Mouse (Mus musculus) hindbrain, embryonic 10.5 days (tissue): ENCODE measurements around the gene Col8a1. TPM values are rescaled to one million over a fixed set of nuclear protein-coding genes. Genes with fewer than 3 reads are reported as not detected.

Source experiments
- DNase-seq: peaks from one replicate; pipeline ENCODE4 v3.0.0-alpha.2; 2017; ENCODE audit warnings: low spot score
- H3K27ac ChIP-seq: fragments of 300-500 bp; sonication (generic); 2 replicates; pipeline ENCODE4 v1.5.1; 2016; ENCODE audit warnings: mild to moderate bottlenecking, moderate library complexity
- H3K27me3 ChIP-seq: fragments of 300-500 bp; sonication (generic); 2 replicates; pipeline ENCODE4 v1.6.1; 2016; ENCODE audit warnings: mild to moderate bottlenecking; ENCODE audit not compliant: poor library complexity, insufficient read depth, severe bottlenecking
- H3K36me3 ChIP-seq: fragments of 300-500 bp; sonication (generic); 2 replicates; pipeline ENCODE4 v1.6.1; 2016; ENCODE audit warnings: mild to moderate bottlenecking, moderate library complexity
- H3K4me1 ChIP-seq: fragments of 300-500 bp; sonication (generic); replicated peaks from 2 replicates; pipeline ENCODE4 v1.6.1; 2016; ENCODE audit warnings: mild to moderate bottlenecking
- H3K4me3 ChIP-seq: fragments of 300-500 bp; sonication (generic); 2 replicates; pipeline ENCODE4 v1.5.1; 2016; ENCODE audit warnings: mild to moderate bottlenecking, moderate library complexity
- H3K9me3 ChIP-seq: fragments of 300-500 bp; sonication (generic); 2 replicates; pipeline ENCODE4 v1.6.1; 2016; ENCODE audit warnings: mild to moderate bottlenecking, moderate library complexity
- WGBS: fragments of 180-500 bp; shearing (Covaris S2); methylation state at CpG from one replicate; pipeline ENCODE4 v1.1.7; 2016; 5-methylcytosine and 5-hydroxymethylcytosine counted together
- polyA plus RNA-seq: library from polyadenylated mRNA; unstranded; fragments of >200 nt; fragmentation: Nextera tagmentation; extraction: Ambion mirVana; gene quantifications from 2 replicates; pipeline ENCODE4 v1.2.1, GENCODE M21; 2016

Col8a1 gene
- 1.2 and 2.5 TPM in 2 replicates for polyA plus RNA-seq

DNA sequence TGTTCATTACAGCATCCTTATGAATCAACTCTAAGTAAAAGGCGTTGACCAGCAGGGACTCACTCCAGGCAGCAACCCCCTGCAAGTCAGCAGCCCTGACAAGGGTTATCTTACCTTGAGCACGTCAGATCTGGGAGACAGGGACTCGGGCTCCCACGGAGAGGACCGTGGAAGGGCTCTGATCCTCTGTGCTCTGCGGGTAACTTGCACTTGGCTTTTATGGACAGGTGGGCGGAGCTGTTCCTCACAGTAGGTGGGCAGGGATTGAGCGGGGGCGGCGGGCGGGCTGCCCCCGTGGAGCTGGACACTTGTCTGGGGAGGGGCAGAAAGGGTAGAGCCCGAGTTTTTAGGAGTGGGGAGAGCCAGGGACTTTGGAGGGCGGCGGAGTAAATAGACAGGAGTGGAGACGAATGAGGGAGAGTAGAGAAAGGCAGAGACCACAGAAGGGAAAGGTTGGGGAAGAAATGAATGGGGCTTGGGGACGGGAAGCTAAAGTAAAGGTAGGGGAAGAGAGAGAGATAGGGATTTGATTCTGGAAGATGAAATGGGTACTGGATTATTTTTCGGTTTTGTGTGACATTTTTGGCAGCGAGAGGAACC lies at the start of gene Col8a1:
TSS of gene Col8a1 (minus strand) at position 212 of the 600 bp plus-strand sequence.
- H3K9me3 ChIP-seq = no peaks in the 10 kb centered on the region
- H3K36me3 ChIP-seq = no peaks in the 10 kb centered on the region
- peaks cover 21% of the 10 kb centered on the region; the same call in 1 of the 2 replicates for H3K27me3 ChIP-seq
- H3K4me1 ChIP-seq = peaks cover 14% of the 10 kb centered on the region
- H3K4me3 ChIP-seq = peak within 1 kb of the TSS; percentile 51
- peak; percentile 10 for DNase-seq
- 3% methylated on average over 19 of the region's 19 CpGs for WGBS
- peak within 1 kb of the TSS; percentile 45 for H3K27ac ChIP-seq

GRCm38 (mm10) chr16:57801886-57802285 lies 47.3 kb upstream of the Col8a1 start:
- no peaks in the 10 kb centered on the region for H3K27me3 ChIP-seq
- no peak overlapping the region for H3K27ac ChIP-seq
- H3K9me3 ChIP-seq = no peaks in the 10 kb centered on the region
- no peaks in the 10 kb centered on the region for H3K4me1 ChIP-seq
- H3K36me3 ChIP-seq = no peaks in the 10 kb centered on the region
- 93% methylated on average over 2 of the region's 2 CpGs for WGBS
- DNase-seq = no peak
- no peak overlapping the region for H3K4me3 ChIP-seq

GRCm38 (mm10) chr16:57796321-57796720 lies 41.8 kb upstream of the Col8a1 start:
- H3K36me3 ChIP-seq = no peaks in the 10 kb centered on the region
- no peaks in the 10 kb centered on the region for H3K27me3 ChIP-seq
- 58% methylated on average over 6 of the region's 6 CpGs for WGBS
- DNase-seq = no peak
- H3K4me1 ChIP-seq = no peaks in the 10 kb centered on the region
- no peak overlapping the region for H3K27ac ChIP-seq
- no peaks in the 10 kb centered on the region for H3K9me3 ChIP-seq
- H3K4me3 ChIP-seq = no peak overlapping the region

GRCm38 (mm10) chr16:57779011-57779410 lies 24.5 kb upstream of the Col8a1 start:
- Histone ChIP-seq H3K36me3 (no peaks in the 10 kb centered on the region), H3K4me3 (no peak overlapping the region), H3K4me1 (no peaks in the 10 kb centered on the region), H3K27me3 (no peaks in the 10 kb centered on the region), H3K27ac (no peak overlapping the region), H3K9me3 (no peaks in the 10 kb centered on the region)
- DNase-seq = no peak

DNA sequence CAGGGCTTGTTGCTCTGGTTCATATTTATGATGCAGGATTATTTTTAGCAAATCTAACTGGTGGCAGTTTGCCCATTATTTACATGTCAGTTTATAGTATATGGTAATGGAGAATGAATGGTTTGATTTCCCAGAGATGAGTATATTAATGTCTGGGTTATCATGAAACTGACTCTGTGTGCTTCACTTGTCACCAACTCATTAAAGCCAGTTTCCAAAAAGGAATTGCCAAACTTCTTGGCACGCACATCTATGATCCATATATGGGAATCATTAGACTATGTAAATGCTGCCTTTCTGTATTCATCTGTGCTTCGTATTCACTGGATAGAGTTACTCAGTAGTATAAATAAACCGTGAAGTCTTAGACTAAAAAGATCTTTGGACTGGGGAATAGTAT lies 11.1 kb upstream of the Col8a1 start:
- DNase-seq = no peak
- Histone ChIP-seq H3K36me3 (no peaks in the 10 kb centered on the region), H3K27ac (no peak overlapping the region), H3K4me1 (no peaks in the 10 kb centered on the region), H3K9me3 (no peaks in the 10 kb centered on the region), H3K27me3 (no peaks in the 10 kb centered on the region), H3K4me3 (no peak overlapping the region)
- WGBS = 88% methylated on average over 3 of the region's 3 CpGs

- Histone ChIP-seq H3K4me1 (peaks cover 8% of the 10 kb centered on the region), H3K36me3 (no peaks in the 10 kb centered on the region), H3K27ac (no peak overlapping the region), H3K9me3 (no peaks in the 10 kb centered on the region), H3K4me3 (no peak overlapping the region), H3K27me3 (peaks cover 8% of the 10 kb centered on the region; the same call in 1 of the 2 replicates)
- 76% methylated on average over 2 of the region's 2 CpGs for WGBS
- DNase-seq = no peak
Observed at GRCm38 (mm10) chr16:57759862-57760261, 5.3 kb upstream of the Col8a1 start.

DNA sequence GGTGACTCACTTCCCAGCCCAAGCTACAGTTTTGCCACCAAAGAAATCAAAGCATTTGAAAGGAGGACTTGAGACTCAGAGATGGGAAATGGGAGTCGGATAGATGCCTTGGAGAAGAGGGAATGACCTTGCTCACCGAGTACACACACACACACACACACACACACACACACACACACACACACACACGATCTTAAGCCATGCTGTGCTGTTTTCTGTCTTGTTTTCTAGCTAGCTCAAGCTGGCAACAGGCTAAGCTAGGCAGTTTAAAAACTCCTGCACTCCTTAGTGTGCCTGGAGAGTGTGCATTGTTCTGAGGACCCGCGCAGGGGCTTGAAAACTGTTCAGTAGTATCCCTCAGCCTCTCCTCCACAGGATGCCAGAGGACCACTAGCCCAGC lies 1.2 kb upstream of the Col8a1 start:
- 50% methylated on average over 5 of the region's 5 CpGs for WGBS
- H3K27me3 ChIP-seq = peaks cover 21% of the 10 kb centered on the region; the same call in 1 of the 2 replicates
- H3K9me3 ChIP-seq = no peaks in the 10 kb centered on the region
- 0 out of 2 replicates have a peak overlapping the region, but pooled peaks have one; percentile 51 for H3K4me3 ChIP-seq
- no peak for DNase-seq
- H3K4me1 ChIP-seq = peaks cover 14% of the 10 kb centered on the region
- H3K27ac ChIP-seq = no peak overlapping the region
- no peaks in the 10 kb centered on the region for H3K36me3 ChIP-seq

GRCm38 (mm10) chr16:57755241-57755640 lies 704 bp upstream of the Col8a1 start:
- peak; percentile 20 for DNase-seq
- H3K4me1 ChIP-seq = peaks cover 14% of the 10 kb centered on the region
- H3K27me3 ChIP-seq = peaks cover 21% of the 10 kb centered on the region; the same call in 1 of the 2 replicates
- WGBS = 26% methylated on average over 12 of the region's 12 CpGs
- no peaks in the 10 kb centered on the region for H3K36me3 ChIP-seq
- peak overlapping the region; percentile 45; the same call in 1 of the 2 replicates for H3K27ac ChIP-seq
- H3K4me3 ChIP-seq = peak overlapping the region; percentile 51
- no peaks in the 10 kb centered on the region for H3K9me3 ChIP-seq

DNA sequence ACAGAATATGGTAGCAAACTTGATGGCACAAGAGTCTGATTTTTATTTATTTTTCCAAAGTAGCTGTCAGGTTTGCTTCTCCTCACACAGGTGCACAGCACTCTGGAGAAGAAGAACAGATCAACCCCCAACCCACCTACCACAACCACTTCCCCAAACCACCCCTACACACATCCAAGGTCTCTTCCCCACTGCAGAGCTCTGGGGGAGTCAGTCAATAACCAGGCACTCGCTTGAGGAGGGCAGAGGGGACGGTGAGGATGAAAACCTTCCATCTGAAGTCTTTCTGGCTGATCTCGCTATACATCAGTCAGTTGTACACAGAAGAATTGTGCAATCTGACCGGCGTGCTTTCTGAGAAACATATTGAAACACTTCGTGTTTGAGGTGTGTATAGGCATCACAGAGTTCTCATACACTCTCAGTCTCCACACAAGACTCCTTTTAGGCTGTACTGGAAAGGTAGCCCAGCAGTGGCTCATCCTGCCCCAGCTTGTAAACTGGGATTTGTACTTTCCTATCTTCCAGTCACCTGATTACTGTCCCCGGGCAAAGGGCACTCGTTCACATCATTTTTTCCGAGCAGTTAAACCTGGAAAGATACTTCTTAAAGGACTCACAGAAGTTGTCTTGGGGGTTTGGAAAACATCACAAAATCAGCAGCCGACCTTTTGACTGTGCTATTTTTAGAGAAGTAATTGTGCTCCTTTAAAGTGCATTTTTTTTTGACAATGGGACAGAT lies 827 bp downstream of the Col8a1 start:
- H3K27me3 ChIP-seq = peaks cover 21% of the 10 kb centered on the region; the same call in 1 of the 2 replicates
- H3K27ac ChIP-seq = no peak overlapping the region
- no peak overlapping the region for H3K4me3 ChIP-seq
- H3K9me3 ChIP-seq = no peaks in the 10 kb centered on the region
- DNase-seq = no peak
- peaks cover 14% of the 10 kb centered on the region for H3K4me1 ChIP-seq
- H3K36me3 ChIP-seq = no peaks in the 10 kb centered on the region
- 63% methylated on average over 10 of the region's 10 CpGs for WGBS

- no peak overlapping the region for H3K27ac ChIP-seq
- WGBS = 61% methylated on average over 2 of the region's 2 CpGs
- no peak overlapping the region for H3K4me3 ChIP-seq
- H3K4me1 ChIP-seq = peaks cover 13% of the 10 kb centered on the region
- H3K9me3 ChIP-seq = no peaks in the 10 kb centered on the region
- H3K36me3 ChIP-seq = no peaks in the 10 kb centered on the region
- DNase-seq = no peak
- peaks cover 14% of the 10 kb centered on the region; the same call in 1 of the 2 replicates for H3K27me3 ChIP-seq
Observed at GRCm38 (mm10) chr16:57750549-57750948, 4.0 kb downstream of the Col8a1 start.

DNA sequence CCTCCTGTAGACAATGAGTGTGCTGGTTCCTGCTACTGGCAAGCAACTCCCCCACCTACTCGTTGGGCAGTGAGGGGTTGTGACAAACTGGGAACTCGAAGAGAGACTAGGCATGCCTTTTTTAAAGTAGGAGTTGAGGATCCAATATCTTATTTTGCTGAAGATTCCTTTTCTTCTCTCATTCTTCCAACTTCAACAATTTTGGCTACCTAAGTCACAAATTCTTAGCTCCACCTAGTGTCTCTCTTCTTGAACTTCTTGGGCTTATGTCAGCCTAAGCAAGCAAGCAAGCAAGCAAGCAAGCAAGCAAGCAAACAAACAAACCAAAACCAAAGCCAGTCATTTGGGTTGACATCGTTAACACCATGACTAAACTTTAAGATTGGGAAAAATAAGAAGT lies 6.4 kb downstream of the Col8a1 start:
- H3K36me3 ChIP-seq = no peaks in the 10 kb centered on the region
- no peak for DNase-seq
- H3K27me3 ChIP-seq = no peaks in the 10 kb centered on the region
- WGBS = 83% methylated on average over 3 of the region's 3 CpGs
- H3K27ac ChIP-seq = no peak overlapping the region
- H3K4me1 ChIP-seq = no peaks in the 10 kb centered on the region; the same call in 1 of the 2 replicates
- H3K4me3 ChIP-seq = no peak overlapping the region
- H3K9me3 ChIP-seq = no peaks in the 10 kb centered on the region

DNA sequence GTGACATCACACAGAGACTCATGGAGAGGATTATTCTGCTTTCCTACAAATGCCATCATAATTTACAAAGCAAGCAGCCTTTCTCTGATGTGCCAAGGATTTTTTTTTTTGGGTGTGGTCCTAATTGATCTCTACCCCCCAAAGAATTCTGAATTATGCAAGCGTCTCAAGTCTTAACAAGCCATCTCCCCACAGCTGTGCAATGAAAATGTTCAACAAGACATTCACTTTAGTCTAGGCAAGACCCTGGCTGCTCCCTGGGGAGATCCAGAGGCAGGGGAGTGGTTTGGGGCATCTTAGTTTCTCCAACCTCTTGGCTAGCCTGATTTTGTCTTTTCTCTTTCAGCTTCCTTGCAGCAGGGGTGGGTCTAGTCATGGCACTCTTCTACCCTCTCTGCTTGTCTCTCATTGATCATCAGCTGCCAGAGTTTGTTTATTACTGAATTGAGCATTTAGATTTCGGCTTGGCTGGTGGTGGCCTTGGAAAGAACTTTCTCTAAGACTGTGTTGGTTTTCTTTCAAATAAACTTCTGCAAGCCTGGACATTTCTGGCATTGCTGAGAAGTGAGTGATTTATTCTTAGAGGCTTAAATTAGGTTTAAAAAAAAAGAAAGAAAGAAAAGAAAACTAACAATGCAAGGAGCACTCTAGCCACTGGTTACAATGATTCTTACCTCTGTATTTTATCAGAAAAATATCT lies 7.0 kb downstream of the Col8a1 start:
- no peaks in the 10 kb centered on the region for H3K27me3 ChIP-seq
- DNase-seq = no peak
- no peaks in the 10 kb centered on the region; the same call in 1 of the 2 replicates for H3K4me1 ChIP-seq
- H3K9me3 ChIP-seq = no peaks in the 10 kb centered on the region
- 85% methylated on average over 2 of the region's 2 CpGs for WGBS
- no peak overlapping the region for H3K27ac ChIP-seq
- H3K4me3 ChIP-seq = no peak overlapping the region
- no peaks in the 10 kb centered on the region for H3K36me3 ChIP-seq

DNA sequence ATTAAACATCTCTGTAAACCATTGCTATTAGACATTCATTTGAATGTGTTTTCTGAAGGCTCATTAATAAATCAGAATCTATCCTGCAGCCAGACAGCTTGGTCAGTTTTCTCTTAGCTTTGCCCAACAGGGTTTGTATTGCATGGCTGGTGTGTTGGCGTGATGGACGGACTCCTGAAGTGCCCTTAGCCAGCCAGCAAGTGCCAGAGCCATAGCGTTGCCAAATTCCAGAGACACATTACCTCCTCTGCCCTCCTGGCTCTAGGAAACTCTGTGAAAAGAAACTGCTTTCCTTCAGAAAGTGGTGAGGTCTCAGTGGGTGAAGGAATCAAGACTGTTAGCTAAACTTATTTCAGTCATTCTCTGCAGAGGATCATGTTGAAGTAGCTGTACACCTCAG lies 14.4 kb downstream of the Col8a1 start:
- Histone ChIP-seq H3K4me1 (no peaks in the 10 kb centered on the region), H3K27me3 (no peaks in the 10 kb centered on the region), H3K36me3 (no peaks in the 10 kb centered on the region), H3K9me3 (no peaks in the 10 kb centered on the region), H3K4me3 (no peak overlapping the region), H3K27ac (no peak overlapping the region)
- no peak for DNase-seq
- 90% methylated on average over 3 of the region's 3 CpGs for WGBS
